Mouse (Mus musculus): Measurements from ENCODE around the gene Gm4924. TPM values are rescaled to one million over a fixed set of nuclear protein-coding genes. Genes with fewer than 3 reads are reported as not detected.

Gene Gm4924
- 0.59 and 0.90 TPM in 2 replicates for polyA plus RNA-seq (2012; rRNA removed)

DNA sequence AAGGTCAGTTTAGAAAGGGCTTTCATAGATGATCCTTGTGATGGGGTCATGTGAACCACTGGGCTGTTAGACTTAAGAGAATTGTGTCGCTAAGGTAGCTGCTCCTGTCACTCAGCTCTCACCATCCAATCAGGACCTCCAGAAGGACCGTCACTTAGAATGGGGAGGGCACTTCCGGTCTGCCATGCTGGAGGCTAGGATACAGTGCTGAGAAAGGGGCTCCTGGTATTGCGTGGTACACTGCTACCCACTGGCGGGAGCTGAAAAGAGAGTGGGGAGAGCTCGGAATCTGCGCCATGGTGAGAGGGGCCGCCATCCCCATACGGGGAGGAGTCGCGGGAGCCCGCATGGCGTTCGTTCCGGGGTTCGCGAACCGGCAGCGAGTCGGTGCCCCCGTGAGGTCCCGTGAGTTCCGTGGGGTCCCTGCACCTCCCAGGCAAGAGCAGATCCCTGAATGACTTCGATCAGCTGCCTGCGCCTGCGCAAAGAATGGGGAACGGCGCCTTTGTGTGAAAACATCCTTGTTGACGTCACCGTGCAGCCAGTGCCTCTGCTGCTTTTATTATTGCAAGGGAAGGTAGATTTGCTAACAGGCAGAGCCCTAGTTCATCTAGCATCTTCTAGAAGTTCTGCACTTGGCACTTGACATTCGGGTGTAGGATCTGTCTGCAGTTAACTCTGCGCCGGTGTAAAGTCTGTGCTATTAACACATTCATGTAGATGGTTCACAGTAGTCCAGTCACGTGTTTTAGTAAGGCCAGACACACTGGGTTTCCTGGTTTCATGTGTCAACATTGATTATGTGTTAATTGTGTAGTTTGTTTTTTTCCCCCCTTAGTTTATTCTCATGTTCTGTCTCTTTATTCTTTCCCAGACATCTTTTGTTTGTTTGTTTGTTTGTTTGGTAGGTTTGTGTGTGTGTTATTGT lies at the start of gene Gm4924:
Gene Gm4924, plus strand, starts transcription at position 173 of the 928 bp plus-strand sequence.

DNA sequence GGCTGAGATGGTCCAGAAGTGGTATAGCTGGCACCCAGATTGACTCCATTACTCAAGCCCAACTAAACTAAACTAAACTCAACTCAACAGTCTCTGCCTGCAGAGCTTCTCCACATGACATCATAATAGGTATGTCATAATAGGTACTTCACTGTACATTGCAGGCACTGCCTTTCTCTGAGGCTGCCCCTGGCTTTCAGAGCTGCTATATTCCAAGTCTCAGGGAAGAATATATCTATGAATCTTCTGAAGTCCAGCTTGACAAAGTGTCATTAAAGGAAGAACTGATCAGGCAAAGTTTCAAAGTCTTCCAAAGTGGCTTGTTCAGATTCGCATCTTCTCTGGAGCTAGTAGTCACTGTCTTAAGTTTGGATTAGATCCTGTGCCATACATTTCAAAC lies 37.6 kb upstream of the Gm4924 start, which contains the start of gene 4932415D10Rik:
Gene 4932415D10Rik, minus strand, starts transcription at position 101 of the 400 bp plus-strand sequence.

Other genes with a start within 250 kb of the Gm4924 start
- gene AU041133, start 226.2 kb upstream of the Gm4924 start, polyA plus RNA-seq (2012; rRNA removed), result 0.68 and 0.70 TPM in 2 replicates
- gene Zfp938, start 113.0 kb upstream of the Gm4924 start, polyA plus RNA-seq (2012; rRNA removed), result 1.9 and 2.2 TPM in 2 replicates
- not detected in 2 replicates for gene 4932415D10Rik, start 37.7 kb upstream of the Gm4924 start, polyA plus RNA-seq (2012; rRNA removed)
- not detected in 2 replicates for gene Gm1553, start 138.4 kb downstream of the Gm4924 start, polyA plus RNA-seq (2012; rRNA removed)